Mouse (Mus musculus) cerebellum, postnatal 25 days (tissue): ENCODE measurements around the gene Ip6k3.

ENCODE experiments used
- DNase-seq, 2 experiments: peaks; one replicate each; pipeline ENCODE4 v3.0.0; 2021; ENCODE audit warnings: mixed read lengths in 2 of 2

Ip6k3 gene

DNA sequence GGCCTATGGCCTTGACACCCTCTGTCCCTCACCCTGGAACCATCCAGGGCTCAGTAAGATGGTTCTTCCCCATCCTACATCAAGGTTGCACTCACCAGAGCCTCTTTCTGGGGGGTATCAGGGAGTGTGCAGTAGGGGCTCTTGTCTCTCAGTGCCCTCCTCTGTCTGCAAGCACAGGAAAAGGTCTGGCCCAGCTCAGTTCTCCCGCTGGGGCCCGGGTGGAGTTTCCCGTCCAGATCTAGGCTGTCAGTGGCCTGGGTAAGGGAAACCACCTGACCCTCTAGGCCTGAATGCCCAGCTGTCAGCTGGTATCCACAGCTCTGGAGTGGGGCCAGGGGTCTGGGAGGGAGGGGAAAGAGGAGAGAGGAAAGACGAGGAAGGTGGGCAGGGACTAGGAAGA lies at the start of gene Ip6k3:
TSS of gene Ip6k3 (minus strand) at position 251 of the 400 bp plus-strand sequence.
- DNase-seq, result no peak

- DNase-seq, result peak; percentile 60 to 73
Observed at GRCm38 (mm10) chr17:27212768-27213525, 45.4 kb upstream of the Ip6k3 start.

DNA sequence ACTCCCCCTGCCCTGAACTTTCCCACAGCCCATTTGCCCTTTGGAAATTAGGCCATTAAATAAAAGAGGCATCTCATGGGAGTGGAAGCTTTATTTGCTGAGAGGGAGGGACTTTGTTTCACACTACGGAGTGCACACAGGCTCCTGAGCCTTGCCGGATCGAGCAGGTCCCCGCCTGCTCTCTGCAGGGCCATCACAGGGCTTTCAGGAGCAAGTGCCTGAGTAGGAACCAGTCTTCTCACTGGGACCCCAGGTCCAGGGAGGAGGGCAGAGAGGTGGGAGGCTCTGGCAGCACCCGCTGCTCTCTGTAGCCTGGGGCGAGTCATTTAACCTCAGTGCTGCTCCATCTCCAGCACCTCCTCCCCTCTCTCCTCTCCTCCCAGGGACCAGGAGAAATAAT lies 44.4 kb upstream of the Ip6k3 start:
- DNase-seq, result no peak

- no peak for DNase-seq
Observed at GRCm38 (mm10) chr17:27207113-27207707, 39.6 kb upstream of the Ip6k3 start.

- DNase-seq, result peak; percentile 98
Observed at GRCm38 (mm10) chr17:27204075-27204909, 36.7 kb upstream of the Ip6k3 start, which contains the start of gene Lemd2. TSS of gene Lemd2 (minus strand) at chr17:27204469.

DNA sequence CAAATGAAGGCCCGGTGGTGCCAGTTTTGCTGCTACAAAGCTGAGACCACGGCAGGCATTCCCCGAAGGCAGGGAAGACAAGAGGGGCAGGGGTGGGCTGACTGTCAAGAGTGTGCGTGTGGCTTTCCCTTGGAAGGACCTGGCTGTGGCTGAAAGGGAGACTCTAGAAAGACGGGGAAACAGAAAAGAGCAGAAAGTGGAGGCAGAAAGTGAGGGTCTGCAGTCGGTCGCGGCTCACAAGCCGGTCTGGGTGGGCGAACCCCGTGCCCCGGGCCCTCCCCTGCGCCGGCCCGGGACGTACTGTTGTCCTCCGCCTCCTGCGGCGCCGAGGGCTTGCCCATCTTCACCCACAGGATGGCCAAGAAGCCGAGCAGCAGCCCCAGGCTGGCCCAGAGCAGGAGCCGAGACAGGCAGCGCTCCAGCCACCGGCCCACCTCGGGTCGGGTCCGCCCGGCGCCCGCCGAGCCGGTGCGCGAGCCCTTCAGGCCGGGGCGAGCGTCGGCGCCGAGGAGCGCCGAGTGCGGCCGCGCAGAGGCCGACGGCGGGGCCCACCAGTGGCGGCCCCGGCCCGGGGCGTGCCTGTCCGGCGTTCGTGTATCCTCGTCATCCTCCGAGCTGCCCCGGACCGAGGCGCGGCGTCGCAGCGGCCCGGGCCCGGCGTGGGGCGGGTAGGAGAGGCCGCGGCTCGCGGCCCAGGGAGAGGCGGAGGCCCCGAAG lies 35.9 kb upstream of the Ip6k3 start:
- peak; percentile 54 to 71 for DNase-seq

- no peak for DNase-seq
Observed at GRCm38 (mm10) chr17:27202919-27203357, 35.3 kb upstream of the Ip6k3 start.

GRCm38 (mm10) chr17:27201981-27202380 lies 34.4 kb upstream of the Ip6k3 start:
- no peak for DNase-seq

GRCm38 (mm10) chr17:27200801-27201200 lies 33.2 kb upstream of the Ip6k3 start:
- DNase-seq, result no peak

DNA sequence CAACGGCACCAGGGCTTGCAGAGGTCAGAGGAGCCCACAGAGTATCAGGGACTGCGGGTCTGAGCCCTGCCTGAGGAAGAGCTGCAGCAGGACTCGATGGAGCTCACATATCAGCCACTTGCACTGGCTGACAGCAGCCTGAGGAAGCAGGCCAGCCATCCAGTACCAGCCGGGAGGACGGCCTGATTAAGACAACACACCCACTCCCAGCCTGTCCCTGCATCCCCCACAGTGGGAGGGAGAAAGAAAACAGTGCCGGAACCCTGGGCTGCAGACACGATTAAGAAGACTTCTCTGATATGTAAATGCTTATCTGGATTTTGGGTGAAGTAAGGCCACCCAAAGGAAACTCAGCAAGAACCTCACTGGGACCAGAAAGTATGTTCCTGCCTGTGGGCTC lies 32.3 kb upstream of the Ip6k3 start:
- no peak for DNase-seq

GRCm38 (mm10) chr17:27199205-27199604 lies 31.6 kb upstream of the Ip6k3 start:
- no peak for DNase-seq

DNA sequence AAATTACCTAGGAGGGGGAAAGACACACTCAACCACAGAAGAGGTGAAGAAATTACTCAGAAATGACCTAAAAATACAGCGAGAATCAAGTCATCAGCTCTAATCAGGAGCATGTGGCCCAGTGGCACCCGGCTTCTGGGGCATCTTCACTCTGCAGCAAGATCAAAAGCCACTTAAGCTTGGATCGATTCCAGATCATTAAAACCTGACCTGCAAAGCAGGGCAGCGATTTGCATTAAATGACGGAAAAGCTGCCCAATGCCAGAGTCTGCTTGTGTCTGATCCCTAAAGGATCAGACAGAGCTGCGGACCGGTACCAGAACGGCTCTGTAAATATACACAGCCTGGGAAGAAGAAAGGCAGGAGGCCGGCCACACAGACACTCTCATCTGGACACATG lies 28.6 kb upstream of the Ip6k3 start:
- no peak for DNase-seq

GRCm38 (mm10) chr17:27194258-27195185 lies 26.9 kb upstream of the Ip6k3 start:
- peak in 1 of 2 experiments; percentile 56 for DNase-seq

GRCm38 (mm10) chr17:27191804-27192203 lies 24.2 kb upstream of the Ip6k3 start:
- DNase-seq, result peak in 1 of 2 experiments; percentile 54

GRCm38 (mm10) chr17:27191189-27191588 lies 23.6 kb upstream of the Ip6k3 start:
- DNase-seq, result no peak

DNA sequence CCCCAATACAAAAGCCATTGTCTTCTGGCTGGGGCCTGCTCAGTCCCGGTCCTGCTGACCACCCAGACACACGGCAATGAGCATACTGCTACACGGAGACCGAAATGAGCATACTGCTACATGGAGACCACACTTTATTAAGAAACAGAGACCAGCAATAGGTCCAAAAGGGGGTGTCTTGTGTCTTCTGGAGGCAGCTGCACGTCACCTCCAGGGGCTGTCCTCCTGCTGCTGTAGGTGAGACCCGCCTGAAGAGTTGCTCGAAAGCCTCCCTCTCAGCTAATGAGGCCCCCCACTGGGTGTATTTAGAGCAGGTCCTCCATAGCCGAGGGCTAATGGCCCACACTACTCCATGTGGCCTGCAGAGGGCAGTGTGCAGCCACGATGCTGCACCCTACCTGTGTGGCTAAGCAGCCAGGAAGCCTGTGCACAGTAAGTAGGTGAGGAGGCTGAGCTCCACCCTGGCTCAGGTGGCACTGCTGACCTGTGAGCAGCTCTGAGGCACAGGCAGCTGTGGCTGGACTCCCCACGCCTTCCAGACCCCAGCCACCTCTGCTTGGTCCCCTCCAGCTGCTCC lies 22.1 kb upstream of the Ip6k3 start:
- peak; percentile 85 to 91 for DNase-seq

DNA sequence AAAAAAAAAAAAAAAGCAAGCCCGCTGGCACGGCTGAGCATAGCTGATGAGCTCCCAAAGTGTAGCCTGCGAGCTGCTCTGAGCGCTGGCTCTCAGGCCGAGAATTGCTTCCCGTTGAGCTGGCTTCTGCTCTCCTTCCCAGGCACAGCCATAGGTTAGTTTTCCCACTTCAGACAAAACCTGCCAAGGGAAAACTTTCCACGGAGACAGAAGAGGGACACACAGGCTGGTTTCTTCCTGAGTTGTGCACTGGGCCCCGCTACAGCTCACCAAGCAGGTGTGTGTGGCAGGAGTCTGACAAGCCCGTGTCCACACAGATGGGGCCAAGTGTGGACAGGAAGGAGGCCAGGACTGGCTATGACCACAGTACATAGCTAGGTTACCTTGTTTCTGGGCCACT lies 21.3 kb upstream of the Ip6k3 start:
- DNase-seq, result peak; percentile 62 to 65

DNA sequence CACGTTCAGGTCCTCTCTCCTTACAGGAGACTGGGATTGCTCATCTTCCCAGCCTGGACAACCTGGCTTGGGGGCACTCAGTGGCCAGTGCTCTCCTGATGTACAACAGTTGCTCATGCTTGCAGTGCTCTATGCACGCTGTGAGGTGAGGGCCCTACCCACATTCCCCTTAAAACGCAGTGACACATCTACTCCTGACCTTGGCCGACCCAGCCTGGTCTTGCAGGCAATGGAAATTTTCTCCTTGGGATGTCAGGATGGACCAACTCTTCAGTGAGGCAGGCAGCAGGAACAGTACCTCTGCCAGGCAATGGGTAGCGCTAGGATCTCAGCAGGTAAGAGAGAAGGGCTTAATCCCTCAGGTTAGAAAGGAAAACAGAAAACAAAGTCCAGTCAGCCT lies 19.5 kb upstream of the Ip6k3 start:
- no peak for DNase-seq

DNA sequence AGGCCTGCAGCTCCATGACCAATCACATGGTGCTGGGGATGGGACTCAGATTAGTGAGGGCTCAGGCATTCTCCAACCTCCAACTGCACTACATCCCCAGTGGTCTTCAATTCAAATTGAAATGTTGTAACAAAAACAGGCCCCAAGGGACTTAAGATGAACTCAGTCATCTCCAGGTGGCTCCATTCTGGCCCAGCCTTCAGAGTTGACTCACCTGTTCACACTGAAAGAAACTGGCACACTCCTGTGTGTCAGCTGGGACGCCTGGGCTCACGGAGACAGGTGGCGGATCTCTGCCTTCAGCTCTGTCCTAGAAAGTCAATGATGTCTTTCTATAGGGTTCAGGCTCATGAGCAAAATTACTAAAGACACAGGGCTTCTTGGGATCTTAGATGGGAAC lies 18.5 kb upstream of the Ip6k3 start:
- peak in 1 of 2 experiments; percentile 52 for DNase-seq

- no peak for DNase-seq
Observed at GRCm38 (mm10) chr17:27183667-27184292, 16.2 kb upstream of the Ip6k3 start.

GRCm38 (mm10) chr17:27182401-27182800 lies 14.8 kb upstream of the Ip6k3 start:
- DNase-seq, result no peak
